Mouse (Mus musculus) CD4-positive, CD25-positive, alpha-beta regulatory T cell, adult 9 weeks (primary cell): ENCODE data around the gene Ndnf. TPM values are rescaled to one million over a fixed set of nuclear protein-coding genes. Genes with fewer than 3 reads are reported as not detected.

ENCODE experiments used
- polyA plus RNA-seq: library from polyadenylated mRNA; unstranded; fragments of 100-300 nt; shearing (Covaris generic); gene quantifications from one replicate; pipeline ENCODE4 v1.2.1, GENCODE M21; 2017

The Ndnf gene
- 0.76 TPM for polyA plus RNA-seq

DNA sequence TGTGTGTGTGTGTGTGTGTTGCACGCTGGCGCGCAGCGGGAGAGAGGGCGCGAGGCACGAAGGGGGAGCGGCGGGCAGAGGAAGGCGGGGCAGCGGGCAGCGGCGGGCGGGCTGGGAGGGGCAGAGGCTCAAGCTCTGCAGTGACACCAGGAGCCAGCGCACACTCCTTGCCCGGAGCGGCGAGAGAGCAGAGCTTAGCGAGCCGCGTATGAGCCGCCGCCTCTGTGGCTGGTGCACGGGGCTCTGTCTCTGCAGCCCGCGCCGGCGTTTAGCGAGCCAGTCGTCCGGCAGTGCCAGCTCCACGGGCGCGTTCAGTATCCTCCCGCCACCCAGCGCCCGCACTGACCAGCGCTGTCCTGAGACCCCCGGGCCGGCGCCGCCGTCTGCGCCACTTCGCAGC, at the start of gene Ndnf:
Gene Ndnf, plus strand, starts transcription at position 140 of the 400 bp plus-strand sequence.

Other genes starting within 250 kb of the Ndnf start
- gene Tnip3, start 146.3 kb upstream of the Ndnf start, polyA plus RNA-seq = 4.2 TPM
- 4.5 TPM for gene Prdm5, start 107.4 kb downstream of the Ndnf start, polyA plus RNA-seq